Mouse (Mus musculus) CH12.LX (cell line): ENCODE measurements around the gene Slc46a2.

Source experiments
- E2F4 ChIP-seq: IDR thresholded peaks from 2 replicates; pipeline ENCODE4 v1.6.1; 2011; ENCODE audit warnings: low read depth, low read length, improper control_type of control experiment; ENCODE audit not compliant: insufficient replicate concordance
- HCFC1 ChIP-seq: IDR thresholded peaks from 2 replicates; pipeline ENCODE4 v1.6.1; 2012; ENCODE audit warnings: low read depth, mild to moderate bottlenecking, inconsistent platforms, low read length, improper control_type of control experiment
- MAZ ChIP-seq: IDR thresholded peaks from 2 replicates; pipeline ENCODE4 v1.6.1; 2012; ENCODE audit warnings: low read depth, mild to moderate bottlenecking, inconsistent platforms, low read length, improper control_type of control experiment, moderate library complexity
- POLR2A ChIP-seq: IDR thresholded peaks from 2 replicates; pipeline ENCODE4 v1.6.1; 2011; ENCODE audit warnings: low read depth, mild to moderate bottlenecking, improper control_type of control experiment, low read length
- SIN3A ChIP-seq: IDR thresholded peaks from 2 replicates; pipeline ENCODE4 v1.6.1; 2012; ENCODE audit warnings: low read length, improper control_type of control experiment, inconsistent platforms
- ZC3H11A ChIP-seq: IDR thresholded peaks from 2 replicates; pipeline ENCODE4 v1.6.1; 2012; ENCODE audit warnings: low read depth, mild to moderate bottlenecking, inconsistent platforms, low read length, improper control_type of control experiment

DNA sequence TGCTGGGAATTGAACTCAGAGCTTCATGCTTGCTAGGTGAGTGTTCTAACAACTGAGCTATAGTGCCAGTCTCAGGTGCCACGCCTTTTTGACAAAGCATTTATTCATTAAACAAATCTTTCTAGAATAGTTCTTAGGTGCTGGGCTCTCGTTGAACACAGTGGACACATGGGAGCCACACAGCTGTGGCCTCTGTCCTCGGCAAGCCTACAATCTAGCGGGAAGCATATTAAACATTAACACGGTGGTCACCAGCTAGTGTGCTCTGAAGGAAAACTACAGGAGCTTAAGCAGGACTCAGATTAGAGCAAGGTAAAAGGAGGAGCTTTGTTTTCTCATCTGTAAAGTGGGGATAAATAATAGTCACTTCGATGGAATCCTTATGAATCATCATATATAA, 7.8 kb downstream of the Slc46a2 start:
- no peak for TF ChIP-seq ZC3H11A
- no peak for TF ChIP-seq SIN3A
- no peak for TF ChIP-seq HCFC1
- TF ChIP-seq E2F4, result no peak
- no peak for TF ChIP-seq MAZ
- TF ChIP-seq POLR2A, result no peak
